Mouse (Mus musculus) A20 (cell line): Measurements from ENCODE around the gene Usp24.

Experiments
- DNase-seq: peaks from one replicate; pipeline ENCODE4 v3.0.0-alpha.2; 2011; ENCODE audit warnings: low read depth, low spot score

Usp24 gene

DNA sequence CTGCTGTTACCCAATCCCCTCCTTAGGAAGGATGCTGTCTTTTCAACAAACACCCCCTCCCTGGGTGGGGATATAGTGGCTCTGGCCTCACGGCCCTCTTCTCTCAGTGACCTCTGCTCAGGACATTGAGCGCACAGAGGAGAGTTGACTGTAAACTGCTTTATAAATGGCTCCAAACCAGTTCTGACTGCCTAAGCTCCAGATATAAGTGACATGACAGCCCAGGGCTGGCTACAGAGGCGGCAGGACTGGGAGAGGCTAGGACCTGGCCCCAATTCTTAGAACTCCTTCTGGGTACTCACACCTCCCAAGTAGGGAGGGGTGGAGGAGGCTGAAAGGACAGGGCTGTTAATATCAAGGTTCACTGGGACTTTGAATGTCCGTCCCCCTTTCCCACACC, 174.6 kb downstream of the Usp24 start:
- no peak for DNase-seq
